Mouse (Mus musculus) testis, postnatal 10 days (tissue): ENCODE measurements around the gene Map4k5.

ENCODE experiments used
- DNase-seq: peaks from one replicate; pipeline ENCODE4 v3.0.0; 2021; ENCODE audit warnings: low spot score

Map4k5 gene

DNA sequence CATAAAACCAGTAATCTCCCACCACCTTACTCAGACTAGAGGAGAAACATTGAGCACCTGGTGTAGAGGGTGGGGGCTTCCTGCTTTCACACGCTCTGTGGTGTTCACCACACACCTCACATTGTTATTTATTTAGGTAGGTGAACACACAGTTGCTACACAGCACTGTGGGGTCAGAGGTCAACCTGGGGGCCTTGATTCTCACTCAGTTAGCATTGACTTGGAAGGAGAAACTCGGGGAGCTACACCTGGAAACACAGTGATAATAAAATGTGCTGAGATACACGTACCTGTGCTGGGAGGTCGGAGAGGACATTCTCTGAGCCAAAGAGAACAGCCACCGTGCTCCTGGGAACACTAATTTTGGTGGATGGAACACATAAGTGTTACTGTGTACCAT, 104.6 kb downstream of the Map4k5 start:
- no peak for DNase-seq

DNA sequence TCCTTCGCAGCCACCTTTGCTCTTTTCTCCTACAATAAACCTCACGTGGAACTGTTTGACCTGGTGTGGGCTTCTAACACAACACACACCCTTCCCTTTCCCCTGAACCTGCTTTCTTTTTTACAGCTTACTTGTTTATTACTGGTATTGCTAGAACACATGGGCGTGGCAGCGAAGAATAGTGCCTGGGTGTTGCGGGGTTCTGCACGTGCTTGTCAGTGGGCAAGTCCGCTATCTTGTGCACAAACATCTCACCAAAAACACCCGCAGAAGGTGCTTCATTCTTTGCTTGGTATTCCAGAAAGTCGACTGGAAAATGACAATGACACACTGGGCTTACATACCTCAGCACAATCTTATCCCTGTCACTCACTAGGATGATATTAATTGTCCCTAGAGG, 107.5 kb downstream of the Map4k5 start:
- no peak for DNase-seq

DNA sequence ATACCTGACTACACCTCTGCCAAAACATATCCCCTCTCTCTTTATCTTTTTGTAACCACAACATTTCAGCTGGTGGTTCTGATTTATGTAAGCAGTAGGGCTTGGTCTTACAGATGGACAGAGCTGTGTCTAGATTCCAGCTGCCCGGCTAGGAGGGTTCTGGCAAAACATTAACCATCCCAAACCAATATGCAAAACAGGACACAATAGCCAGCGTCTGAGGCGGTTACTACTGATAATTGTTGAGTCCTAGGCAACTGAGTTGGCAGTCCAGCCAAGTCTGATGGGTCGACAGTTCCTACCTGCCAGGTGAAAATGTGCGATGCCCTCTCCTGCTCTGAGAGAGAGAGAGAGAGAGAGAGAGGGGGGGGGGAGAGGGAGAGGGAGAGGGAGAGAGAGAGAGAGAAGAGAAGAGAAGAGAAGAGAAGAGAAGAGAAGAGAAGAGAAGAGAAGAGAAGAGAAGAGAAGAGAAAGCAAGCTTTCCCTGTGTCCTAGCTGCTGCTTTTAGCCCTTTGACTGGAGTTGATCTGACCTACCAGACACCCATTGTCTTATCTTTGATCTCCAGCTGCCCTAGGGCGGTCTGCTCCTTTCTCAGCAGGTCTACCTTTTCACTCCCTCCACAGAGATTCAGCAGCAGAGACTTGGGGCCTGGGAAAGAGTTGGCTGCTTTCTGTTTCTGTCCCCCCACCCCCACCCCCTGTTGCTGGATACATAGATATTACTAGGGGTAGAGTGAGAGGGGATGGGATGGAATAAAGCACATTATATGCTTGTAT, 109.6 kb downstream of the Map4k5 start:
- DNase-seq = no peak

DNA sequence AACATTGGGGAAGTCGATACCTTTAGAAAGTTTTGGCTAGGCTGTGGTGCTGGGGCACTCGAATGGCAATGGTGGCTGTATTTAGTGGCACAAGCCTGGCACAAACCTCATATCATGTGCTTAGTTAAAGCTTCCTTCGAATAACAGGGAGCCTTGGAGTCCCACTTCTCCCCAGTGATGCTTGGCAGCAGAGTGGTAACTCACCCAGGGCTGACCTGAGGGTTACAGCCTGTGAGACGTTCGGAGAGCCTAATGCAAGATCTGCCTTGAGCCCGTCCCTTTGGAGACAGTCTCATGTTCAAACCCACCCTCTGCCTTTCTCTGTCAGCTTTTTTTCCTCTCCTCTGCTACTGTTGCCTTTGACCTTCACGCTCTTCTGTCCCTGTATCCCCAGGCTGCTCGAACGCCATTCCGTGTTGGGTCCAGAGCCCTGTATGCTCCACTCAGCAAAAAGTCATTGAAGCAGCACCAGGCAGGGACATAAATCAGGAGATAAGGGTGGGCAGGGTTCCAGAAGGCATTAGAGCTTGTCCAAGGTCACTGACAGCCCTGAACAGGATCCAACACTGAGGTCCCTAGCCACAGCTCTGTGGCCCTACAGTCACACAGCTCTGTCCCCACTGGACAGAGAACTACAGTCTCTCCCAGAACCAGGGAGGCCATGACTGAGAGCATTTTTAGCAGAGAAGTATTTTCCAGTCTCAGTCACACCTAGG, 110.9 kb downstream of the Map4k5 start:
- peak; percentile 51 for DNase-seq

DNA sequence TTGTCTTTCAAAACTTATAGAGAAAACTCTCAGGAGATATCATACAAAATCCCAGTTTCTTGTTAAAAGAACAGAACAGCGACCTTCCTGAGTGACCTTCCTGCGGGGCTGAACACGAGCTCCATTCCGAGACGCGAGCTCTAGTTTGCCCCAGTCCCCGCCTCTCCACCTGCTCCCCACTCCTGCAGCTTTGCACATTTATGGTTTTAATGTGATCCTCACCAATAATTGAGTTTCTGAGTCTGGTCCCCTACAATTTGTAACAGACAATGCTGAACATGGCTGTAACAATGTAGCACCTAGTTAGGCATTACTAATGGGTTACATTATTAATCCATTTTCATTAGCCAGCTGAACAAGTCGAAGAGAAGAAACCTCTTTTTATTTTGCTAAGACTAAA, 111.5 kb downstream of the Map4k5 start:
- no peak for DNase-seq

DNA sequence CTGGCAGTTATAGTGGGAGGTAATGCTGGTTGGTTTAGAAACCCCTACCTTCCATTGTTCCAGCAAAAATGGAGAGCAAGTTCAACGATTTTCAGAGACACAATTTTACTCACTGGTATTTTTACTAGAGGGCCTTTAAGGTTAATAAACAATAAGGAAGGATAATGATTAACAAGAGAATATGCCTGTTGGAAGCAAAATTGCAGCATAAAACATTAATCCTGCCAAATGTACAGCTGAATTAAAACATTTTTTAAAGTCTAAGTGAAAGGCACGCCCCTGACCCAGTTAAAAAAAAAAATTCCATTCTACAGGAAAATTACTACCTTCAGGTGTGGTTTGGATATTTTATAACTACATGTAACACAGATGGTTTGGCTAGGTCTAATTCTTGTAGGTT, 115.0 kb downstream of the Map4k5 start:
- no peak for DNase-seq

DNA sequence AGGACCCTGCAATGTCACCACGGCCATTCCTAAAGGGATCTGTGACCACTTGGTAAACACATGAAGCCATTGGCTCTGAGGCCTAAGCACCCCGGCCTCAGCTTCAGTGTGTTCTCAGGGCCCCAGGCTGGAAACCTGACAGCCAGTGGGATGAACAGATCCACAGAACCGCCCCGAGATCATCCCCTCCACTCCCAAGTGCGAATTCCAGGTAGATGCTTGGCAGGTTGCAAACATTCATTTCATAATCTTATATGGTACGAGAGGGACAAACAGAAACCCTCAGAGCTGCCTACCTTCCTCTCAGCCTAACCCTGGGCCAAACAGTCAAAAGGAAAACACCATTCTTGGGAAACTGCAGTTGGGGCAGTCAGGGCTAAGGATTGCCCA, 115.7 kb downstream of the Map4k5 start:
- DNase-seq = no peak

DNA sequence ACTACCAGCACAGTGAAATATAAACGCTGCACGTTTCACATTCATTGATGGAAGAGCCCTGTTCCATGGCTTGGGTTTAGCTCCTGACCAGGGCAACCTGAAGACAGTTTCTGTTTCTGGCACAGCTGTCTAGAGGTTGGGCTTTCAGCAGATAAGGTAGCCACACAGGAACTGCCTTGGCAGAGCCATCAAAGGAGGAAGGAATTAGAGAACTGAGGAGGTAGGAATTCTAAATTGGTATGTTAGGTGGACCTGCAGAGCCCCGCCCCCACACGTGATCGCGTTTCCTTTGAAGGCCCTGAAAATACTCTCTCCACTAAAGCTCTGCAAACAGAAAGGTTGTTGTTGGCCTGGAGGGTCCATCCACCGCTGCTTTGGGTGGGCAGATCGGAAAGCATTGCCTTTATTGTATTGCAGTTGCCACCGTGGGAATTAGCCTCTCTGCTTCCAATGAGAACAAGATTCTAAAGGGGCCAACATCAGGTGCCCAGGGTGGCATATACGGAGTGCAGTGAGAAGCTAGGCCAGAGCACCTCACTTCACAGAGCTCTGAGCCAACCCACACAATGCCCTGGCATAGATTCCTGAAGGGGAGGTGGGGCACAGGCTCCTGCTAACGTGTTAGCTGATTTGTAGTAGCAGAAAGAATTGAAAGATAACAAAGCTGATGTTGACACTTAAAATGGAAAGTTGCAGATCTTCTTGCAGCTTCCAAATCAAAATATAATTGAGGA, 116.2 kb downstream of the Map4k5 start:
- no peak for DNase-seq

DNA sequence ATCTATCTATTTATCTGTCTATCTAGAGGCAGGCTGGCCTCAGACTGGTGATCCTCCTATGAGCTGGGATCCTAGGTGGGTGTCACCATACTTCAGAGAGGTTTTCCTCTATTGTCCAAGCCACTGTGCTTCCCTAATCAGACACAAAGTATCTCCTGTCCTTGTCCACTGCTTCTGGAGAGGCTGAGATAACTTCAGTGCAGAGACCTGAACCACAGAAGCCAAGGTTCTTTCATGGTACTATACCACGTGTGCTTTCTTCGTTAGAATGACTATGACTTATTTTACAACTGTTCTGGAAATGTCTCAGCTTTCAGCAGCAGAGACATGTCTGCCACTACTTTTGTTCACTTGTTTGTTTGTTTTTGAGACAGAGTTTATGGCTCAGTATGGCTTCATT, 124.2 kb downstream of the Map4k5 start:
- no peak for DNase-seq

DNA sequence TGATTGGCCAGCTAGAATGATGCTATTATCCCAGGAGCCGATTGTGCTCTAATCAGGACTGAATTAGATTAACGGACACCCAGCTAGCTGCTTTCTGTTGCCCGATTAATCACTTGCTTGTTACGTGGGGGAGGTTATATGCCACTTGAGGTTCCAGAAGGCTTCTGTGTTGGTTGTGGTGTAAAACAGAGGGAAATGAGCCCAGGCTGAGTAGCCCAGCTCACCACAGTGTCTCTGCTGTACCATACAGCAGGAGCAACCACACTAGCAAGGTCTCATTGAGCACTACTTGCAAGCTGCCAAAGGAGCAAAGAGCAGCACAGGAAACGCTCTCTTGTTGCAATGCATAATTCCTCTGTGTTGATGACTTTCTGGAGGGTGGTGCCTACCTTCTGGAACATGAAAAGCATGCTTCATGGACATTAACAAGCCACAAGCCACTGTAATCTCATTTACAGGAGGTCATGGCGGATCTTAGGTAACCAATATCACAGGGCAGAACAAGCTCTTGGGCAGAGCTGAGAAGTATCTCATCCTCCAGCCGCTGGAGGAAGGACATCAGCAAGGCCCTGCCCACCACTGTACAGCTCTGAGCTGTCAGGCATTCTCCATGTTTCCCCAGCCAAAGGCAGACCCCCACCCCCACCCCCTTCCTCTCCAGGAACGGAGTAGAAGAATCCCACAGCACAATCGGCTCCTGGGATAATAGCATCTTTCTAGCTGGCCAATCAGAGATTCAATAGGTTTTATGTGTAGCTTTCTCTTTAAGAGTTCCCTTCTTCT, 125.3 kb downstream of the Map4k5 start:
- no peak for DNase-seq

DNA sequence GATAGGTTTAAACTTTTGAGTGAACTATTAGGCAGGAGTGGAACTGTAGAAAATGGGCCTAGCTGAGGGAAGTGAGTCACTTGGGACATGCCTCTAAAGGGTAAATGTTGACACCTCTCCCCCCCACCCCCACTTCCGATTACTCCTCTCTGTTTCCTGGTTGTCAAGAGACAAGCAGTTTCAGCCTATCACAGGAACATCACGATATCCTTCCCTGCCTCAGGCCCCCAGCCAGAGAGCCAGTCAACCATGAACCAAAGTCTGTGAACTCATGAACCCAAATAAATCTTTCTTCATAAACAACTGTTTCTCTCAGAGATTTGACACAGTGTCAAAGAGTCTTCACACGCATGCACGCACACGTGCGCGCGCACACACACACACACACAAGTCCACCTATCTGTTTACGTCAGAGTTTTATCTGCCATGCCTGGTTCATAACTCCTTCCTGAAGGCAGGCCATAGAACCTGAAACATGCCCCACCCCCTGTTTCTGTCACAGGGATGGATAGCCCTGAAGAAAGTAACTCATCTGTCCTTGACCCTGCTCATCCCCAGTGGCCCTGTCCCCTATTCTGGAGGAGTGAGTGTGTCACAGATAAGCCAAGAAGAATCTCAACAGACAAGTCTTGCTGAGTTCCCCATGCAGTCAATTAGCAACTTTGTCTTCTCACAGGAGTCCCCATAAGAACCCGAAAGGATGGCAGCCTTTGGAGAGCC, 126.7 kb downstream of the Map4k5 start:
- DNase-seq = no peak

DNA sequence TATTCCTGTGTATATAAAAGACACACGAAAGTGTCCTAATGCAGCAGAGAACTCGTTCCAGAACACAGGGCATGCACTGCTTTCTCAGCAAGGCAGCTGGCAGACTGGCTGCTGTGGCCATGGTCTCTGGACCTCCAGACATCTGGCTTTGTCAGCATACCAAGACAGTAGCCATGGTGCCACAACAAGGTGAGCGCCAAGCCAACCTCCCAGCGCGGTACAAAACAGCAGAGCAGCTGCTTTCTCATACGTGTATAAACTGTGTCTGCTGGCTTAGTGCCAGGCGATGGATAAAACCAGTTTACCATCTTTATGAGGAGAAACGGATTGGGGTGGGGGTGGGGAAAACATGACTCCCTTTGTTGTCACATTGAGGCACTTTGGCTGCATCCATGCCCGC, 127.5 kb downstream of the Map4k5 start:
- DNase-seq = no peak

DNA sequence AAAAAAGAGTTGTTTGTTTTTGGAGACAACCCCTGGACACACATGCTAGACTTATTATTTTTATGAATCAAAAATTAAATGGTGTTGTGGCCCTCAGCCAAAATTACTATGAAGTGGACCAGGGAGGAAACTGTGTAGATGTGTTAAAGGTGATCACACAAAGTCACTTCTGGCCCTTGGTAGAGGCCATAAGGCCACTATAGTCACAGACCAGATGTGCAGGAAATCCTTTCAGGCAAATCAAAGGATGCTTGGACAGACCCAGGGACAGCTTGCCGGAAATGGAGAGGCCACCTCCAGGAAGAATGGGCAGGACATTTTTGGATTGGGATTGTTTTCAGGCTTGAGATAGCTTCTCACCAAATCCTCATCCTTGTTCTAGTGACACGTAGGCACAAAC, 131.4 kb downstream of the Map4k5 start:
- DNase-seq = no peak

DNA sequence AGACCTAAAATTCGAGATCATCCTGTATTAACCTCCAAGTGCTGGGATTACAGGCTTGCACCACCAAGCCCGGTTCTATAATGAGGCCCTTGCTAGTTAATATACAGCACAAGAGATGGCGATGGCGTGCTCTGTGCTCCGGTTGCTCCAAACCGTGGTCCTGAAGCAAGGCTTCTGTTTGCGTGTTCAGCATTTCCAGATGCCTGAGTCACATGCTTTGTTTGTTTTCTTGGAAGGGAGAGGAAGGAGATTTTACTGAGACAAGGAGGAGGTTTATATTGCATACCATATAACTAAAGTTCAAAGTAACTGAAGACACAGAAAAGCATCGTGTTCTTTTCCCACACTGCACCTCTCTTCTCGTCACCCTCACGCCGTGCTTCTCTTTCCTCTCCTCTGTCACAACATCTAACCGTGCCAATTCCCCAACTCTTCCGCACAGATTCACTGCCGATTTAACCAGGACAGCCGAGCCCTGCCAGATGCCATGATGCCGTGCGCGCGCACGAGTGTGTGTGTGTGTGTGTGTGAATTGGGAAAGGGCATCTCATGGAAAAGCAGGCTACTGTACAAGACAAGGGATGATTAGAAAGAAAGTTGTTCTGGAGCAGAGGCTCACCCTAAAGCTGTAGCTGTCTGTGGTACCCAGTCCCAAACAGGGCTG, 132.1 kb downstream of the Map4k5 start:
- no peak for DNase-seq

DNA sequence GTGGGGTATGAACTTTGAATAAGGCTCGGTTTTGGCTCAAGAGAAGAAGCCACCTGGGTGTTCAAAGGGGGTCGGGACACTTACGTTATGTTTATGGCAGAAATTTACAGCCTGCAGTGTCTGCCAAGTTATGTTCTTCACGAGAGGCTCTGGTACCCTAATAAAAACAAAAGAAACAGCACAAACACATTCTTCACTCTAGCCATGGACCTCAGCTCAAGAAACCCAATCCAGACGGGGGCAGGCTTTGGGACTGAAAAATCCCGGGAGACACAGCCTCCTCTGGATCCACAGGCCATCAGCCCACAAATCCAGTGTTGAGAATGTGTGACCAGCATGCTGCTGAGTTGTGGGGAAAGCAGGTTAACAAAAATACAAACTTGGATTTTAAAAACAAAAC, 133.0 kb downstream of the Map4k5 start:
- no peak for DNase-seq

DNA sequence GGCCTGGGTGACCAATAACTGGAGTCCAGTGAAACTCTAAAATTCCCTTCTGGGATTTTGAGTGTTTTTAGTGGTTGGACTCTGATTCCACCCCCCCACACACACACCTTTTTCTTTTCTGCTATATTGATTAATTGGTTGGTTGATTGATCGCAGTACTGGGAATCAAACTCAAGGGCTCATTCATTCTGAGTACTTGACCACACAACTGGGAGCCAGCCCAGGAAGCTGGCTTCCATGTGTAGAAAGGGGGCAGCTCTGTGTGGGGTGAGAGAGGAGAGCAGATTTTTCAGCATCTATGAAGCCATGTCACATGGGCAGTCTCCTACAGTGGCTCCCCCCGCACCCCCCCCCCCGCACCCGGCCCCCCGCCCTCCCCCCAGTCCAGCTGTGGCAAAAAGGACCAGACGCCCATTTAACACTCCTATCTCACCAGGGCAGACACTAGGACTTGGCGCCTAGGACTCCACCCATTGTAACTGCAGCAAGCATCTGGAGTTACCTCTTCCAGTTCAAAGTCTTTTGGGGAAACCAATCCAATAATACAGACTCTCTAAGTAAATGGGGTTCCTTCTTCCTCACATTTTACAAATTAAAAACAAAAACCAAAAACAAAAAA, 133.6 kb downstream of the Map4k5 start:
- no peak for DNase-seq

DNA sequence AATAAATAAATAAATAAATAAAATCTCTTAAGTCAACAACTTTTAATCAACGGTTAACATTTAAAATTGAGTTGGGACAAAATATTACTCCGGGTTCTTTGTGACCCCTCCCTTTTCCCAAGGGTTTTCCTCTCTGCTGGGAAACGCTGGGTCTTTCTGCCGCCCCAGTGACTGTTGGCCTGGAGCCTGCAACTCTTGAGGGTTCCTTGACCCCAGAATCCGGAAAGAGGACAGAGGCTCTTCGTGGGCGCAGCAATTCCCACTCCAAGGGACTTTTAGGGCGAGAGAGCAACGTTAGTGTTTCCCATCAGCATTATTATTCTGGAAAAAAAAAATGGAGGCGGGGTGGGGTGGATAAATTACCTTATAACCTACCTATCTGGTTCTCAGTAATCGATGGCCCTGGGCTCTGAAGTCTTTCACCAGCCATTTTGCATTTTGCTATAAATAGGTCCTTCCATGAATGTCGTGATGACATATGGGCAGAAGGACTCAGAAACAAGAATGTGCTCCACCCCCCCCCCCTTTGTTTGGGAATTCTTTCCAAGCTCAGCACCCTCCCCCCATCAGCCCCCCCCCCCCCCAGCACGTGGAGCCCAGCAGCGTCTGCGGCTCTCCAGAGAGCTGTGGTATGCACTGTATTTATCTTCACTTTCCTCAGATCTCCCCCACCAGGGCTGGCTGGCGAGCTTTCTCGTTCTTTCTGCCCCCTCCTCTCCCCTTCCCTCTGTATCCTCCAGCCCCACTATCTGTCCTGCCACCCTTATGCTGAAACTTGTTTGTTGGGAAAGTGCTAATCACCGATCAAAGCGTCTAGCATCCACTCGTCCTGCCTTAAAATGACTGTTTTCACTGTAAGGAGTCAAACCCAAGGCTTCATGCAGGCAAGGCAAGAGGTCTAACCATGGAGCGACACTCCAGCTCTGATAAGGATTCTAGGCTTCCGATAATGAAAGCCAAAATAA, 134.5 kb downstream of the Map4k5 start:
- peak; percentile 57 for DNase-seq

DNA sequence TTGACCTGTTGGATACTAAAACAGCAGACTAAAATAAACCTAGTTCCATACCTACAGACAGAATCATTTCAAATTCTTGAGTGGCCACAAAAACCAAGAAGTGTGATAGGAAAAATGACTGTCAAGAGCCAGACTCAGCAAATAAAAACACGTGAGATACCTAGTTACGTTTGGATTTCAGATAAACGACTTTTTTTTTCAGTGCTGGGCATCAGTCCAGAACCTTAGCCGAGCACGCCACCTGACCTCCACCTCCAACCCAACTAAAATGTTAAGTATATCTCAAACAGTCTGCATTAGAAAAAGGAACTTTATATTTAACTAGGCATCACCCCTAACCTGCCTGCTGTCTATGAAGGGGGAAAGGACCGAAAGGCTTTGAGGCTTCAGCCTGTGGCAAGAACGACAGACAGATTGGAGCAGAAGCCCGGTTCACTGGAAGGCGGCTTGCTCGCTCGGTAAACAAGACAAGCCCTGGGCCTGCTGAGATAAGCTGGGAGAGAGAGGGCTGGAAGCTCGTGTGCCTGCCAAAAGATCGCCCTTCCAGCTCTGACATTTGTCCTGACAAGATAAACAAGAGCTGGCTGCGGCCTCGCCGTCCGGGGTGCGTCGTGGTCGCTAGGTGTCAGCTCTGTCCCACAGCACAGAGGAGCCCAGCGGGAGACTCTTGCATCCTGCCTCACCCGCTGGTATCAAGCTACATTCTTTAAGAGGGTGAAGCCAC, 135.4 kb downstream of the Map4k5 start:
- peak; percentile 82 for DNase-seq

DNA sequence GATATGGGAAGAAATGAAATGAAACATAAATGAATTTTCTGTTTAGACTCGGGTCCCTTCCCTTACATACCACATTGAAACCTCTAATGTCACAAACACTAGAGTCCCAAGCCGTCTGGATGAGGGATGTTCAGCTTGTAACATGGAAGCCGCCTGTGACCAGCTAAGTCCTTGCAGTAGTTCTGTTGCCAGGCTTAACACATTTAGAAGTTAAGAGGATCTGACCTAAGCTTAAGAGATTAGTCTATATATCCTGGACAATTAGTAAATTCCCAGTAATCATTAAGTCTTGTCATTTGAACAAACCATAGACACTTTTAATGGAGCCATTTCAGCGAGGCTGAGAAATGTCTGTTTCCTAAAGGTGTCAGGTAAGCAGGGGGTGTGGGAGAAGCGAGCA, 137.0 kb downstream of the Map4k5 start:
- DNase-seq = no peak
